Mouse (Mus musculus): ENCODE measurements around the gene Ttyh2.

DNA sequence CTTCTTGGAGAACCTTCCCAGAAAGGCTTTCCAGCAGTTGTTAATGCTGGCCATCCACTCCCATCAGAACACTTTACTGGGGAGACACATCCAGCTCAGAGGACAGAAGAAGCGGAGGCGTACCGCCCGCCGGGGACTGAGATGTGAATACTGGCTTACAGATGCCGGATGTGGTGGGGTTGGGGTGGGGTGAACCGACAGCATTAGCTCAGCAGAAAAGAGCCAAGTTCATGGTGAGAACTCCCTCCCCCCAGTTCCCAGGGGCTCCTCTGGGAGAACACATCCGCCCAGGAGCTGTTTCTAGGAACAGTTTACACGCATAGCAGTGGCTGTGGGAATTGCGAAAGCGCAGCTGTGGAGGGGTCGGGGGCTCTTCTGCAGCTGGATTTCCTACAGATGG, 24.3 kb downstream of the Ttyh2 start:
- no peak for TF ChIP-seq GATA1 (IDR thresholded peaks at IDR 0.05; ENCODE audit: borderline replicate concordance, low read length)
- TF ChIP-seq FLI1 (IDR thresholded peaks at IDR 0.05; ENCODE audit: low read length), result no peak

Data from megakaryocyte, embryonic 14.5 days (primary cell).